Mouse (Mus musculus) liver, adult 2 months (tissue): ENCODE measurements around the gene Cnga1.

Experiments used
- CTCF ChIP-seq: fragments of 200-500 bp; IDR thresholded peaks from 2 replicates; pipeline ENCODE4 v1.5.1; 2011; ENCODE audit warnings: low read depth, low read length, control low read depth
- POLR2A ChIP-seq: fragments of 200-500 bp; IDR thresholded peaks from 2 replicates; pipeline ENCODE4 v1.6.1; 2011; ENCODE audit warnings: low read length, control low read depth; ENCODE audit not compliant: insufficient read depth; ENCODE audit errors: extremely low read depth

GRCm38 (mm10) chr5:72647958-72648595, 4.0 kb upstream of the Cnga1 start:
- TF ChIP-seq CTCF, result no peak
- TF ChIP-seq POLR2A, result no peak
